Mouse (Mus musculus): ENCODE data around the gene Nacc2.

GRCm38 (mm10) chr2:26108237-26108636, 14.8 kb downstream of the Nacc2 start:
- no peak for TF ChIP-seq CTCF (IDR thresholded peaks at IDR 0.05; ENCODE audit: extremely low read depth, insufficient read depth, insufficient read length, insufficient replicate concordance)
- no peak for TF ChIP-seq POLR2A (IDR thresholded peaks at IDR 0.05; ENCODE audit: low read depth, low read length)

All from spleen, adult 2 months (tissue).